Mouse (Mus musculus) layer of hippocampus, adult 11-12 months (tissue): ENCODE measurements at regions not wholly inside any gene's neighbourhood (a gene's known extent, or its start where the extent isn't known, plus 50 kb on each side); places are given as distances from the start of the nearest gene placed in this dataset.
A peak's percentile ranks its signal among the peaks of the same experiment; 100 is the strongest.
"Not testable (repeated sequence)": the region's sequence is repeated elsewhere in the genome, so short reads cannot be mapped to it uniquely, and the experiment has no call there.

ENCODE experiments used
- DNase-seq: peaks from one replicate; pipeline ENCODE4 v3.0.0; 2022; ENCODE audit warnings: low spot score

- no peak for DNase-seq
Observed at GRCm38 (mm10) chr6:13006596-13006995, 63.0 kb upstream of the Tmem106b start.

GRCm38 (mm10) chr6:12994701-12995100, 74.9 kb upstream of the Tmem106b start:
- no peak for DNase-seq

DNA sequence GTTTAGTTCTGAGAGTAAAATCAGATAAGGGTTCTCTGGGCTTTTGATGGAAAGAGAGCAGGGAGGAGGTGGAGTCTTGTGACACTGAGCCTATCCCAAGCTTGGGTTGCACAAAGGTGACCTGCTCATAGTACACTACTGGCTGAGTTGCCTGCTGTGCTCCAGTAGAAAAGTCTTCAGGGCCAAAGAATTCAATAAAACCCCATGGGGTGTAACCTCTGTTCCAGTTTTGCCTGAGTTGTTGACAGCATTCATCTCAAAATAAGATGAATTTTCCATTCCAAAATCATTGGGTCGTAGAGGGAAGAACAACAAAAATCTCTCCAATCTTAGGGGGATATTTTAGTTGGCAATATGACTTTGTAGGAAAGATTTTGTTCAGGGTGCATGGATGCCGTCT, 75.8 kb upstream of the Tmem106b start:
- no peak for DNase-seq

DNA sequence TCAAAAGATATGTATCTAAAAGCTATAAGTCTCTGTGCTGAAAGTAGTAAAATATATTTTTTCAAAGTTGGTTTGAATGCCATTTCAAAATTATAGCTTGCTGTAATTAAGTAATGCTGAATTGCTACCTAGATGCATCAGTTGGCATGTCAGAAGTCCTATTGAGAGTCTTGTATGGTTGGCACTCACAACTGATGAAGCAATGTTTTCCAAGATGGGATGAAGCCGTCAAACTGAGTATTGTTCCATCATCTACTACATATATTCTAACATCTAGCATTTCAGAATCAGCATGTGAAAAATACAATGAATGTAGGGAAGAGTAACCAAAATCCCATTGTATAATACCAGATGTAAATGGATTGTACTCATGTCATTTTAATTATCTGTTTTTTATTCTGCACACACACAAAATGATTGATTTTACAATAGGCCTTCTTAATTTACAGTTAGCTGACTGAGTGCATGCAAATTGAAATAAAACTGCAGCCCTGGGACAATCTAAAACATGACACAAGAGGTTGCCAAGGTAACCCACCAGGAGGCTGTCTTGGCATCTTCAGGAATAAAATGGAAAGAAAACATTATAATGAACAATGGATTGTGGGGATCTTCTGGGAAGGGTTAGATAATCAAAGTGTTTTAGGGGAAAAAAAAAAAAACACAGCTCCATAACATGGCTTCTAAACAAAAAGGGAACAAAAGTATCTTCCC, 92.2 kb upstream of the Tmem106b start:
- DNase-seq = no peak

GRCm38 (mm10) chr6:12971604-12972003, 98.0 kb upstream of the Tmem106b start:
- DNase-seq = no peak

DNA sequence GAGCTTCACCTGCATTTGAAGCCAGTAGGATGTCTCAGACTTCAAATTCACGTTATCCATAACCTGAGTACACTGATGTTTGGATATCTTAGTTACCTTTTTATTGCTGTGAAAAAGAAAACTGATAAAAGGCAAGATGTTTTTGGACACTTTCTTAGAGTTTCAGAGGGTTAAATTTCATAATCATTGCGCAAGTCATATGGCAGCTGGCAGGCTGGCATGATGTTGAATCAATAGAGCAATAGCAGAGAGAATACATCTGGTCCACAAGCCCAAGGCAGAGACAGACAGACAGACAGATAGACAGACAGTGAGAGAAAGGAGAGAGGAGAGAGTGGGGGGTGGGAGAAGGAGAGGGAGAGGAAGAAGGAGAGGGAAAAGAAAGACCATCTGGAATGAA, 102.3 kb upstream of the Tmem106b start:
- DNase-seq = no peak

DNA sequence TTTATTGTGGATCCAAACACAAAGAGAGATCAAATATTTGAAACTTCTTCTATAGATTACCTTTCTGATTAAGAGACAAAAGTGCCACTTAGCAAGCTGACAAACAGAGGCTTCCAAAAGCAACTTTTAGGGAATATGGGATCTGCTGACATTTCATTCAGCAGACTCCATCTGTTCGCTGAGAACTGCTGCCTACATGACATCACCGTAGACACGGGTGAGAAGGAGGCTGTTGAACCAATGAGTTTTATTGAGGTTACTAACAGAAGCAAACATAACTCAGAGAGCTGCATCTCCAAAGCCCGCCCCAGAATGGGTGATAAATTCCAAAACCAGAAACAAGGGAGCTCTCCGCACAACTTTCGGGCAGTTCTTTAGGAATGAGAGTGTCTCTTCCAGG, 111.8 kb upstream of the Tmem106b start:
- DNase-seq = peak; percentile 7

DNA sequence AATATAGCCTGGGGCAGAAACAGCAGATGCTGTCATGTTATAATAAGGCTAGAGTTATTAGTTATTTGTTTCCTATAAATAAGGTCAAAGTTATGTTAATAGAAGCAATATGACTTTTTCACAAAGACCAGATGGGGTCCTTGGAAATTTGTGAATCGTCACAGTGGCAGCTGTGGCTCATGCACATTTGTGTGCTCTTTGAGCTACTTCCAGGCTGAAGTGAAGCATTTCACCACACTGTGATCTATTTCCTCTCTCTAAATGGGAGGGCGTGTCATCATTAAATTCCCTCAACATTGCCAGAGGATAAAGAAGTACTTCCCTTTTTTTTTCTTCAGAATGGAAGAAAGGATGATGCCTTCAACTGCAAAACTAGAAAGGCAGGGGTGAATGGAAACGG, 157.9 kb upstream of the Tmem106b start:
- DNase-seq = no peak

DNA sequence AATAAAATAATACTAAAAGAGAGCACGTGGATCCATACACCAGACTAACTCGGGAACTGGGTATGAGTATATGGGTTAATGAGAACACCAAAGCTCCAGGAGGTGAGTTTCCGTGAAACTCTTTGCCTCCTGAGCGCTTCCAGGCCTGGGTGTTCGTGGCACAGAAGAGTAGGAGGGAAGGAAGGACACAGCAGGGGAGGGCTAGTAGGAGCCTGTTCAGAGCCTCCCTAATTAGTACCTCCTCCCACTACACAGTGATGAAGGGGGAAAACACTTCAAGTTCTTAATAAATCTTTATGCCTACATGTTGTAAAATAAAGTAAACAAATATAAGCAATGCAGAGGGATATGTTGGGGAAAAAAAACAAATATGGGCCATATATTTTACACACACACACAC, 143.7 kb upstream of the Thsd7a start:
- DNase-seq = no peak

GRCm38 (mm10) chr6:12876947-12877346, 127.7 kb upstream of the Thsd7a start:
- DNase-seq = not testable (repeated sequence)

DNA sequence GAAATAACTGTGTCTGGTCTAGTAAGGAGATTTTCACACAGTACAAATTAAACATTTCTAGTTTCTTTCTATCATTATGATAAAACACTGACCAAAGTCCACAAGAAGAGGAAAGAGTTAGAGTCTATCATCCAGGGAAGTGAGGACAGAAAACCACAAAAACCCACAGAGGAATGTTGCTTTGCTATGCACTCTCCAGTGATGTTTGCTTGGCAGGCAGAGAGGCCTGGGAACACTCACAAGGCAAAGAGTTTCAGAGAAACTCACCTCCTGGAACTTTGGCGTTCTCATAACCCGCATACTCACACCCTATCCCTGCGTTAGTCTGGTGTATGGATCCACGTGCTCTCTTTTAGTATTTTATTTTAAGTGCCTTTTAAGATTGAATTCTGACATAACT, 127.2 kb upstream of the Thsd7a start:
- DNase-seq = no peak

DNA sequence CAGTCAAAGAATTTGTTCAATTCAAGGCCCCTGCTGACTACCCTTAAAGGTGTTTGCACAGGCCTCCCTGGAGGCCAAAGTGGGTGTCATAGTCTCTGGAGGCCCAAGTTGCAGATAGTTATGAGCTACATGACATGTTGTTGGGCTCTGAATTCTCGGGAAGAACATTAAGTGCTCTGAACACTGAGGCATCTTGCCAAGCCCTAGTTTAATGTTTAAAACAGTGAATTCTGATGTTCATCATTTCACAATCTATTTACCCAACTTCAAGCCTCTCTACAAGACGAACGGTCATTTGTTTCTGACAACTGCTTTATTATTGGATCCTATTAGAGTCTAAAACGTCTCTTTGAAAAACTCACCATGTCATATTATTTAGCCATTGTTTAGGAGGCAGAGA, 119.0 kb upstream of the Thsd7a start:
- DNase-seq = no peak

GRCm38 (mm10) chr6:12852041-12852440, 102.8 kb upstream of the Thsd7a start:
- DNase-seq = no peak

GRCm38 (mm10) chr6:12835079-12835478, 85.9 kb upstream of the Thsd7a start:
- not testable (repeated sequence) for DNase-seq

GRCm38 (mm10) chr6:12833358-12833757, 84.1 kb upstream of the Thsd7a start:
- peak; percentile 3 for DNase-seq

DNA sequence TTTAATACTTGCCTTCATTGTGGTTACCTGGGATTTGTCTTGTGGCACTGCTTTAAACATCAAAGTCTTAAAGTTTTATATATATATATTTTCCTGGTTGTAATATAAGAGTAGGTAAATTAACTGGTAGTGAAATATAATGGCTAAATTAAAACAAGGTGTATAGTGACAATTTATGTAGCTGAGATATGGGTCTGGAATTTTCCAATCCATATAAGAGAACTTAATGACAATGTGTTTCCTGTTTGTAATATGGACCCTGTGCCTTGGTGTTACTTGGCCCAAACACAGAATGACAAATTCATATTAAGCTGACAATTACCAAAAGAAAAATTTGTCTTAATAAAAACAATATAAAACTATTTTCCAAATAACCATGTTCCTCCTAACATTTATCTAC, 82.7 kb upstream of the Thsd7a start:
- DNase-seq = no peak

DNA sequence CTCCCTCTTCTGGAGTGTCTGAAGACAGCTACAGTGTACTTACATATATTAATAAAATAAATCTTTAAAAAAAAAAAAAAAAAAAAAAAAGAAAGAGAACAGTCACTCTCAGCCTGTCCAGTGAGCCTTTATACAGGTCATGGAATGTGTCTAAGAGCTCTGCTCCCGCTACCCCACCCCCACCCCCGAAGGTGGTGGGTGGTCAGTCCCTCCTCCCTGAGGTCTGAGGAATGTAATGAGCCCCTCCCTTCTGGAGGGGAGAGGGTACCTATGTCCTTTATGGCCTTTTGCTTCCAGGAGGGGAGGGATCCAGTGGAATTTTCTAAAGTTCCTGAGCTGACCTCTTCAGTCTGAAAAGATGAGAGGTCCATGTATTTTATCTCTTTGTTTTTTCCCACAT, 82.3 kb upstream of the Thsd7a start:
- DNase-seq = no peak

DNA sequence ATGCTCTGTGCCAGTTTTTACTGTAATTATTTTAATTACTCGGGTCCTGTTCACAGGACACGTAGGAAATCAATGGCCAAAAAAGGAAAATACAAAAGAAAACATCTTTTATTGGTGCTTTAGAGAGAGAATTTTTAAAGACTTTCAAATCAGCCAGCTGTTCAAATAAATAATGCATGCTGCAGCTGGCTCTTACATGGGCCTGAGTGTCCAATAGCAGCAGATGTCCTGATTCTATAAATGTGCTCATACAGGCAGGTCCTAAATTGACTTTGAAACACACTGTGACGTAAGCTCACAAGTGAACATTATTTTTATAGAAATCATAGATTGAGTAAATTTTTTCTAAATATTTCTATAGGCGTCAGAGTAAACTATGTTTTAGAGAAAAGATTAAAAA, 78.5 kb upstream of the Thsd7a start:
- no peak for DNase-seq

DNA sequence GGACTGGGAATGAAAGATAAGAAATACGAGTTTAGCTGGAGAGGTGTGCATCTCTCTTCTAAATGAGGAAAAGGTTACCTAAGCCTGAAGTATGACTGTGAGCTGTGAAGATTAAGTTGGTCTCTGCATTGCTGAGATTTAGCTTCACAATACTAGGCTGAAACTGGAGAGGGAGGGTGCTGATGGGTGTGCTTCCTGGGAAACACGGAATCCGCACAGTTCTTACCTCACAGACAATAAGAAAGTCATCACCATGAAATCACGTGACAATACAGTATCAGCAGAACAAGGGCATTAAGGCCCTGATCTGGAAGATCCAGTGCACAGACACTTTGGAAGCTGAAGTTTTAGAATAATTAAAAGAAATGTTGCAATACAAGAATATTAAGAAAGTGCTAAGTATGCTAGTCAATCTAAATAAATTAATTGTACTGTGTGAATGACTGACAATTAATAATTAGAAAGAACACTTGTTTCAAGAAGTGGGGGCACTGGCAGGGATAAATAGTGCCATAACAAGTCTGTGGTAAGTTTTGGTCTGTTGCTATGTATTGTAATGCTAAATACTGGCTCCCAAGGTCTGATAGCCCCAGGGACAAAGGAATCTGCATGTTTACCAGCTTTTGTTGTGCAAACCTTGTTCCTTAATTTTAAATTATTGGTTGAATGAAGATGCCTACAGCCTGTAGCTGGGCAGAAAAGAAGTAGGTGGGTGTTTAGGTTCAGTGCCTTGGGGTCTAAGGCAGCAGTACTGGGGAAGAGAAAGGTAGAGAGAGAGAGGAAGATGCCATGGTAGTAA, 66.0 kb upstream of the Thsd7a start:
- DNase-seq = no peak

DNA sequence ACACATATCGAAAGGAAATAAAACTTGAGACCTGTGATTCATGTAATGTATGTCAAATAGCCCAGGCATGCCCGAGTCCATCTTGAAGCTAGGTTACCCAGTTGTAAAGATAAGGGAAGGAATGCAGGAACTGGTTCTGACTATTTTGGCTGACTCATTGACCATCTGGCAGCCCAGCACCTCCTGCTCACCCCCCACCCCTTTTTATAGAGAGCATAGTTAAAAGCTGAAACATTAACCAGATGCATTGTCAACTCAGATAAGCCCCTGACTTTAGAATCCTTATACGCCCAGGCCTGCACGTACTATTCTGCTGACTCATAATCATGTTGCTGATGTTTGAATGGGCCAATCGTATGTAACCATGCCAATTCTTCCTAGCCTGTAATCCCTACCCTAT, 64.6 kb upstream of the Thsd7a start:
- DNase-seq = not testable (repeated sequence)

- no peak for DNase-seq
Observed at GRCm38 (mm10) chr6:12812467-12812866, 63.3 kb upstream of the Thsd7a start.

DNA sequence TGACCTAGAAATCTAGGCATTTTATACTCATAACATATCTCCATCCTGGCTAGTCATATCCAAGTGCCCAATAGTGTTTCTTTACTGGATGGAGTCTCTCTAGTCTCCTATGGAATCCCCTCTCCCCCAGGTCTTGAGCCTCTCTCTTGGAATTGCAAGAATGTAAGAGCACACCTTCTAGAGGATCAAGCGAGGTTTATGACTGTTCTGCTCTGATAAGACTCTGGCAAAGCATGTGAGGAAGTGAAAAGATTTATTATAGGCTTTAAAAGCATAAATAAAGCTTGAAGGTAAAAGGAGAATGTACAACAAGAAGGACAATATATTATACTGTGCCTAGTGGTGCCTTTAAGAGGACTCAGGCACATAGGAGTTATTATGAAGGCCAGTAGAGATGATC, 62.8 kb upstream of the Thsd7a start:
- DNase-seq = no peak

DNA sequence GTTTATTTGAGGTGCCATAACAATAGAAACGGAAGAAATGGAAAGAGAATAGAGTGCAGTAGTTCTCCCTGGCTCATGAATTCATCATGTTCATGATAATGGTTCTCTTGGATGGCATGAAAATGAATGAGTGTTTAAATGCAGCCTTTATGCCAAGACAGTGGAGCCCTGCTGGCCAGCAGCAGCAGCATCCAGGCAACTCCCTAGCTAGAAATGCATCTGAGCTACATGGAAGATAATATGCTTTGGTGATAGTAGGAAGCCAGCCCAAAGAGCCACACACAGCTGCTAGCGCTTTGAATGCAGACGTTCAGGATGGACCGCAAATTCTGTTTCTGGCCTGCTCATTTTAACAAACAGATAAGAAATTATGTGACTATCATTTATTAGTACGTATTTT, 60.4 kb upstream of the Thsd7a start:
- DNase-seq = no peak
